Comparison of ENCODE assay signal across 22 mouse cellular contexts in genomic region chr8:125449048-125449447, GRCm38 (mm10).
A peak's percentile ranks its signal among the peaks of the same experiment; 100 is the strongest.
DNase-seq lines count a peak whose midpoint lies in the region; ATAC-seq lines count a peak whose summit lies in the region.
"Had no signal": no experiment of that assay in that cellular context is flagged by ENCODE, and none has a peak within 500 bp of the region (broad histone marks: within the 10 kb centered on the region; RNA-seq: fewer than 3 reads in every experiment).

No protein-coding gene starts in this region.

- no peak overlapping the region for H3K4me3 ChIP-seq in heart, embryonic 13.5 days
- no peak overlapping the region for H3K4me3 ChIP-seq in midbrain, embryonic 12.5 days
- no peak overlapping the region for H3K4me3 ChIP-seq in midbrain, embryonic 15.5 days
- H3K4me3 ChIP-seq in limb, embryonic 13.5 days: no peak overlapping the region
- H3K4me3 ChIP-seq: forebrain, embryonic 10.5 days; forebrain, embryonic 13.5 days; heart, adult 2 months; hindbrain, embryonic 12.5 days; hindbrain, embryonic 15.5 days had no signal

- H3K9ac ChIP-seq in heart, embryonic 13.5 days: no peak overlapping the region
- H3K9ac ChIP-seq in midbrain, embryonic 12.5 days (replicated peaks): no peak overlapping the region
- no peak overlapping the region for H3K9ac ChIP-seq in midbrain, embryonic 15.5 days
- 0 out of 2 replicates have a peak overlapping the region, but pooled peaks have one; percentile 19 for H3K9ac ChIP-seq in limb, embryonic 13.5 days
- H3K9ac ChIP-seq: forebrain, embryonic 13.5 days; hindbrain, embryonic 12.5 days; hindbrain, embryonic 15.5 days had no signal

- DNase-seq in heart, postnatal 10 days: no peak
- DNase-seq in retina, postnatal 1 day: peak; percentile 58
- DNase-seq: adrenal gland, adult 2 months; adrenal gland, postnatal 14 days; B cell, adult 2 months; cerebellum, adult 11-12 months; cerebellum, adult 8-10 months; cerebellum, postnatal 10 days; gastrocnemius, postnatal 10 days; gastrocnemius, postnatal 36 days; heart, adult 2 months had no signal

- no peak overlapping the region for H3K4me2 ChIP-seq in heart, embryonic 13.5 days
- no peak overlapping the region for H3K4me2 ChIP-seq in midbrain, embryonic 12.5 days (replicated peaks)
- H3K4me2 ChIP-seq in midbrain, embryonic 15.5 days: no peak overlapping the region
- no peak overlapping the region for H3K4me2 ChIP-seq in limb, embryonic 13.5 days (replicated peaks)
- H3K4me2 ChIP-seq: forebrain, embryonic 13.5 days; heart, embryonic 11.5 days; hindbrain, embryonic 12.5 days; hindbrain, embryonic 15.5 days had no signal

- H3K9me3 ChIP-seq in heart, embryonic 13.5 days: no peaks in the 10 kb centered on the region
- no peaks in the 10 kb centered on the region for H3K9me3 ChIP-seq in midbrain, embryonic 12.5 days
- H3K9me3 ChIP-seq in midbrain, embryonic 15.5 days: no peaks in the 10 kb centered on the region
- no peaks in the 10 kb centered on the region for H3K9me3 ChIP-seq in limb, embryonic 13.5 days
- H3K9me3 ChIP-seq: forebrain, embryonic 10.5 days; forebrain, embryonic 13.5 days; hindbrain, embryonic 12.5 days; hindbrain, embryonic 15.5 days had no signal

- 0 out of 2 replicates have a peak overlapping the region, but pooled peaks have one; percentile 8 for H3K27ac ChIP-seq in heart, embryonic 13.5 days (replicated peaks)
- peak overlapping the region; percentile 30; the same call in 1 of the 2 replicates for H3K27ac ChIP-seq in midbrain, embryonic 12.5 days (replicated peaks)
- no peak overlapping the region for H3K27ac ChIP-seq in midbrain, embryonic 15.5 days
- H3K27ac ChIP-seq in limb, embryonic 13.5 days: no peak overlapping the region
- H3K27ac ChIP-seq: forebrain, embryonic 10.5 days; forebrain, embryonic 13.5 days; heart, adult 2 months; hindbrain, embryonic 12.5 days; hindbrain, embryonic 15.5 days had no signal

- intact Hi-C loops in heart, postnatal 10 days (cut with DNase I): loop anchor here (5.0 kb wide), 1 partner anchor 118 kb away; the partner anchor contains the start of gene Sipa1l2

- ATAC-seq in heart, embryonic 13.5 days (ENCODE audit: extremely low read depth, insufficient number of reproducible peaks, low FRiP score, low TSS enrichment): no peak
- no peak for ATAC-seq in midbrain, embryonic 12.5 days (ENCODE audit: low FRiP score, low read depth)
- ATAC-seq in midbrain, embryonic 15.5 days (replicated peaks): no peak
- ATAC-seq in limb, embryonic 13.5 days (ENCODE audit: low FRiP score, low read depth): no peak
- no peak for ATAC-seq in CD4-positive, CD25-positive, alpha-beta regulatory T cell, adult 4 months
- ATAC-seq: forebrain, embryonic 13.5 days; forebrain, embryonic 16.5 days had no signal

- WGBS in heart, embryonic 13.5 days: 41% methylated on average over 6 of the region's 6 CpGs
- 46% methylated on average over 6 of the region's 6 CpGs for WGBS in midbrain, embryonic 12.5 days
- 54% methylated on average over 6 of the region's 6 CpGs for WGBS in midbrain, embryonic 15.5 days
- 55% methylated on average over 6 of the region's 6 CpGs for WGBS in limb, embryonic 13.5 days

- H3K36me3 ChIP-seq in heart, embryonic 13.5 days: peaks cover 87% of the 10 kb centered on the region
- H3K36me3 ChIP-seq in midbrain, embryonic 12.5 days: peaks cover 77% of the 10 kb centered on the region
- no peaks in the 10 kb centered on the region; the same call in 1 of the 2 replicates for H3K36me3 ChIP-seq in midbrain, embryonic 15.5 days (replicated peaks)
- peaks cover 58% of the 10 kb centered on the region for H3K36me3 ChIP-seq in limb, embryonic 13.5 days

- H3K4me1 ChIP-seq in heart, embryonic 13.5 days: peaks cover 54% of the 10 kb centered on the region
- H3K4me1 ChIP-seq in midbrain, embryonic 12.5 days: peaks cover 9% of the 10 kb centered on the region; the same call in 1 of the 2 replicates
- peaks cover 10% of the 10 kb centered on the region for H3K4me1 ChIP-seq in midbrain, embryonic 15.5 days
- H3K4me1 ChIP-seq in limb, embryonic 13.5 days: peaks cover 23% of the 10 kb centered on the region
- H3K4me1 ChIP-seq: forebrain, embryonic 13.5 days; hindbrain, embryonic 12.5 days; hindbrain, embryonic 15.5 days had no signal

- H3K27me3 ChIP-seq in heart, embryonic 13.5 days (replicated peaks): no peaks in the 10 kb centered on the region
- 0 out of 2 replicates have a peak, but pooled peaks cover 3% of the 10 kb centered on the region for H3K27me3 ChIP-seq in midbrain, embryonic 12.5 days
- H3K27me3 ChIP-seq in midbrain, embryonic 15.5 days (replicated peaks): no peaks in the 10 kb centered on the region
- H3K27me3 ChIP-seq in limb, embryonic 13.5 days: peaks cover 4% of the 10 kb centered on the region; the same call in 1 of the 2 replicates
- H3K27me3 ChIP-seq: forebrain, embryonic 13.5 days; hindbrain, embryonic 12.5 days; hindbrain, embryonic 15.5 days had no signal

Comparison
In these comparisons a context has a peak if more than half of its experiments do, and no peak if none do; other contexts are left out.
1. H3K27ac ChIP-seq: peak in heart, embryonic 13.5 days (single experiment) and midbrain, embryonic 12.5 days (single experiment); none in midbrain, embryonic 15.5 days (single experiment) and limb, embryonic 13.5 days (single experiment).